Mouse (Mus musculus) heart, embryonic 13.5 days (tissue): ENCODE results near the gene Cfd. TPM values are rescaled to one million over a fixed set of nuclear protein-coding genes. Genes with fewer than 3 reads are reported as not detected.
A peak's percentile ranks its signal among the peaks of the same experiment; 100 is the strongest.

ENCODE experiments used
- ATAC-seq: fragments of 200-750 bp; cut with Nextera tagmentation; 2 replicates; pipeline ENCODE4 v1.8.0; 2017; ENCODE audit warnings: moderate TSS enrichment; ENCODE audit not compliant: insufficient number of reproducible peaks, low FRiP score, low TSS enrichment; ENCODE audit errors: extremely low read depth
- H3K27ac ChIP-seq: fragments of 300-500 bp; sonication (generic); replicated peaks from 2 replicates; pipeline ENCODE4 v1.5.1; 2015; ENCODE audit warnings: moderate library complexity, mild to moderate bottlenecking, inconsistent platforms
- H3K27me3 ChIP-seq: fragments of 300-500 bp; sonication (generic); replicated peaks from 2 replicates; pipeline ENCODE4 v1.6.1; 2015; ENCODE audit warnings: mild to moderate bottlenecking, inconsistent platforms
- H3K36me3 ChIP-seq: fragments of 300-500 bp; sonication (generic); 2 replicates; pipeline ENCODE4 v1.6.1; 2015; ENCODE audit warnings: mild to moderate bottlenecking, inconsistent platforms
- H3K4me1 ChIP-seq: fragments of 300-500 bp; sonication (generic); 2 replicates; pipeline ENCODE4 v1.6.1; 2015; ENCODE audit warnings: inconsistent platforms
- H3K4me2 ChIP-seq: fragments of 300-500 bp; sonication (generic); 2 replicates; pipeline ENCODE4 v1.6.1; 2015; ENCODE audit warnings: inconsistent platforms, mild to moderate bottlenecking, moderate library complexity
- H3K4me3 ChIP-seq: fragments of 300-500 bp; sonication (generic); 2 replicates; pipeline ENCODE4 v1.5.1; 2015; ENCODE audit warnings: moderate library complexity, mild to moderate bottlenecking, inconsistent platforms
- H3K9ac ChIP-seq: fragments of 300-500 bp; sonication (generic); 2 replicates; pipeline ENCODE4 v1.6.1; 2015; ENCODE audit warnings: inconsistent platforms, mild to moderate bottlenecking, moderate library complexity
- H3K9me3 ChIP-seq: fragments of 300-500 bp; sonication (generic); 2 replicates; pipeline ENCODE4 v1.6.1; 2016; ENCODE audit warnings: inconsistent platforms
- WGBS: fragments of 180-500 bp; shearing (Covaris S2); methylation state at CpG from one replicate; pipeline ENCODE4 v1.1.7; 2015; ENCODE audit warnings: mixed read lengths; 5-methylcytosine and 5-hydroxymethylcytosine counted together
- polyA plus RNA-seq: library from polyadenylated mRNA; unstranded; fragments of >200 nt; fragmentation: Nextera tagmentation; extraction: Ambion mirVana; gene quantifications from 2 replicates; pipeline ENCODE4 v1.2.1, GENCODE M21; 2015

The Cfd gene
- polyA plus RNA-seq, 1 experiment from 2014 or later, result not detected

DNA sequence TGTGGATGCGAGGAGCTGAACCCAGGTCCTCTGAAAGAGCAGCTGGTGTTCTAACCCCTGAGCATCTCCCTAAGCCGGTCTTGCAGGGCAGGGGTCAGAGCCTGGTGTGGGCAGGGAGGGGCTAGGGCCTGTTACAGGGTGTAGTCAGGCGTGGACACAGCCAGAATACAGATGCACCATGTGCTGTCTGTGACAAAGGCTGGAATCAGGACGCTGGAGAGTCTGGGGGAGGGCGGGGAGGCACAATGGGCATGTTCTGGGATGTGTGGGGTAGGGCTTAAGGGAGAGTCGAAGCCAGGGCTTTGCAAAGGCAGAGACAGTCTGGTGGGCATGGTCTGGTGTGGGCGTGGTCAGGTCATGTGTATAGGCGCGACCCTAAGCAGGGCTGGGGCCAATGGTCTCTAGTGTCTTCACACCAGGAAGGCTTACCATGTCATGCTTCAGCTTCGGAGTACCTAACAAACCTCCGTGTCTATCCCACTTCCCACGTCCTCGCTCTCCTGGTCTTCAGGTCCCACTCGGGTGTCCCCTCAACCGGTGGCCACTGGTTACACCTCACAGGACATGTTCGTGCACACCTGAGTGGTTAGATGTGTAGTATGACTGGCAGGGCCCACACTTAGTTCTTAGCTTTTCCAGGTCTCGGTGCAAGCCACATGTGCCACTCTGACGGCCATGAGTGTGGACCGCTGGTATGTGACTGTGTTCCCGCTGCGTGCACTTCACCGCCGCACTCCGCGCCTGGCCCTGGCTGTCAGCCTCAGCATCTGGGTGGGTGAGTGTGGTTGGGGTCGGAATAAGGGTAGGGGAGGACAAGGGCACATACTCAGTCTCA is 29.6 kb downstream of the Cfd start:
- Histone ChIP-seq H3K9me3 (no peaks in the 10 kb centered on the region), H3K4me3 (peak overlapping the region; percentile 45), H3K27me3 (peaks cover 70% of the 10 kb centered on the region), H3K9ac (no peak overlapping the region), H3K4me1 (peaks cover 46% of the 10 kb centered on the region), H3K4me2 (peak overlapping the region; percentile 68), H3K36me3 (no peaks in the 10 kb centered on the region), H3K27ac (no peak overlapping the region)
- 21% methylated on average over 26 of the region's 26 CpGs for WGBS
- ATAC-seq, result no peak

DNA sequence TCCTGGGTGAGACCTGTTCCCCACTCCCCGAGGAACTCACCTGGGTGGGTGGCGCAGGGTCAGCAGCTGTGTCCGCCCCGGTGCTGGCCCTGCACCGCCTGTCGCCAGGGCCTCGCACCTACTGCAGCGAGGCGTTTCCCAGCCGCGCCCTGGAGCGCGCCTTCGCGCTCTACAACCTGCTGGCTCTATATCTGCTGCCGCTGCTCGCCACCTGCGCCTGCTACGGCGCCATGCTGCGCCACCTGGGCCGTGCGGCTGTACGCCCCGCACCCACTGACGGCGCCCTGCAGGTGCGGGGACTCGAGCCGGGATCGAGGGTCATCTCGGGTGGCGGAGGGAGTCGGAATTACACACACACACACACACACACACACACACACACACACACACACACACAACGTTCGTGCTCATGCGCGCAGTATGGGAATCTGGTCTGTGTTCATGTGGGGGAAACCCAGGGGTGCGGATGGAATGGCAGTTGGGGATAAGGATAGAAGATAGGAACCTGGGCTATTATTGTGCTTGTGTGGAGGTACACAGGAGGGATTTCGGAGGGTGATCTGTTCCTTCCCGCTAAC is 30.4 kb downstream of the Cfd start, which contains the start of gene R3hdm4:
R3hdm4 (minus strand) TSS at position 251 of the 578 bp plus-strand sequence.
- peaks cover 46% of the 10 kb centered on the region for H3K4me1 ChIP-seq
- H3K9ac ChIP-seq, result peak within 1 kb of the TSS; percentile 68
- no peaks in the 10 kb centered on the region for H3K9me3 ChIP-seq
- ATAC-seq, result no peak
- H3K36me3 ChIP-seq, result no peaks in the 10 kb centered on the region
- H3K4me2 ChIP-seq, result peak within 1 kb of the TSS; percentile 68
- 7% methylated on average over 35 of the region's 41 CpGs for WGBS
- H3K27me3 ChIP-seq, result peaks cover 70% of the 10 kb centered on the region
- H3K4me3 ChIP-seq, result peak within 1 kb of the TSS; percentile 45
- no peak within 1 kb of the TSS for H3K27ac ChIP-seq

DNA sequence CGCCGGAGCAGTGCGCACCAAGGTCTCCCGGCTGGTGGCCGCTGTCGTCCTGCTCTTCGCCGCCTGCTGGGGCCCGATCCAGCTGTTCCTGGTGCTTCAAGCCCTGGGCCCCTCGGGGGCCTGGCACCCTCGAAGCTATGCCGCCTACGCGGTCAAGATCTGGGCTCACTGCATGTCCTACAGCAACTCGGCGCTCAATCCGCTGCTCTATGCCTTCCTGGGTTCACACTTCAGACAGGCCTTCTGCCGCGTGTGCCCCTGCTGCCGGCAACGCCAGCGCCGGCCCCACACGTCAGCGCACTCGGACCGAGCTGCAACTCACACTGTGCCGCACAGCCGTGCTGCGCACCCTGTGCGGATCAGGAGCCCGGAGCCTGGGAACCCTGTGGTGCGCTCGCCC is 30.9 kb downstream of the Cfd start:
- ATAC-seq, result no peak
- Histone ChIP-seq H3K9me3 (no peaks in the 10 kb centered on the region), H3K36me3 (no peaks in the 10 kb centered on the region), H3K4me2 (peak overlapping the region; percentile 68), H3K9ac (peak overlapping the region; percentile 68), H3K4me1 (peaks cover 47% of the 10 kb centered on the region), H3K27ac (no peak overlapping the region), H3K27me3 (peaks cover 70% of the 10 kb centered on the region), H3K4me3 (peak overlapping the region; percentile 45)
- 1% methylated on average over 34 of the region's 34 CpGs for WGBS

DNA sequence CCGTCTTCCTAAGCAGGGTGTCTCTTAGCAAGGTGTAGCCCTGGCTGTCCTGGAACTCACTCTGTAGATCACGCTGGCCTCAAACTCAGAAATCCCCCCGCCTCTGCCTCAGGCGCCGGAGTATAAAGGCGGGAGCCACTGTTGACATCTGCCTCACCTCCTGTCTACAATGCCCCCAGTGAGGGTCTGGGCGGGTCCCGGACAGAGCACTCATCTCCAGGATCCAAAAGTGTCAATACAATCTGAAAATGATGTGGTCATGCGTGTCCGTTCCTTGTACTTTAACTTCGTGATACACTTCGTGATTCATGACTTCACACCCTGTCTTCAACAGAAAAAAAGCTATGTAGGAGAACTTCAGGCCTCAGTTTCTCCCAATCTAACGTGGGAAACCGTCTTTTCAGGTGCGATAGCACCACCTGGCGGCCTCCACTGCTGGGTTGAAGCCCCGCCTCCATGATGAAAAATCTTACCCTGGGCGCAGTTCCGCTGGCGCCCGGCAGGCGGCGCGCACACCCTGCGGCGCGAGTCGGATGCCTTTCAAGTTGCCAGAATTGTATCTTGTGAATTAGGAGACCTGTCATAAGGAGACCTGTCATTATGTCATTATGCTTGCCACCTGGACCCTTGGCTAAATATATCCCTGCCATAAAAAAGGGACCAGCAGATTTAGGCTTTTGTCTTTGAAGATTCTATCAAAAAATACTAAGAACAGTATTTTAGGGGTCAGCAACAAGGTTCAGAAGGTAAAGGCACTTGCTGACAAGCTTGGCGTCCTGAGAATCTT is 34.5 kb downstream of the Cfd start:
- Histone ChIP-seq H3K4me3 (peak overlapping the region; percentile 97), H3K36me3 (no peaks in the 10 kb centered on the region), H3K9me3 (no peaks in the 10 kb centered on the region), H3K27ac (peak overlapping the region; percentile 97), H3K4me1 (peaks cover 46% of the 10 kb centered on the region), H3K4me2 (peak overlapping the region; percentile 92), H3K27me3 (peaks cover 41% of the 10 kb centered on the region), H3K9ac (peak overlapping the region; percentile 97)
- no peak for ATAC-seq
- 11% methylated on average over 29 of the region's 29 CpGs for WGBS

DNA sequence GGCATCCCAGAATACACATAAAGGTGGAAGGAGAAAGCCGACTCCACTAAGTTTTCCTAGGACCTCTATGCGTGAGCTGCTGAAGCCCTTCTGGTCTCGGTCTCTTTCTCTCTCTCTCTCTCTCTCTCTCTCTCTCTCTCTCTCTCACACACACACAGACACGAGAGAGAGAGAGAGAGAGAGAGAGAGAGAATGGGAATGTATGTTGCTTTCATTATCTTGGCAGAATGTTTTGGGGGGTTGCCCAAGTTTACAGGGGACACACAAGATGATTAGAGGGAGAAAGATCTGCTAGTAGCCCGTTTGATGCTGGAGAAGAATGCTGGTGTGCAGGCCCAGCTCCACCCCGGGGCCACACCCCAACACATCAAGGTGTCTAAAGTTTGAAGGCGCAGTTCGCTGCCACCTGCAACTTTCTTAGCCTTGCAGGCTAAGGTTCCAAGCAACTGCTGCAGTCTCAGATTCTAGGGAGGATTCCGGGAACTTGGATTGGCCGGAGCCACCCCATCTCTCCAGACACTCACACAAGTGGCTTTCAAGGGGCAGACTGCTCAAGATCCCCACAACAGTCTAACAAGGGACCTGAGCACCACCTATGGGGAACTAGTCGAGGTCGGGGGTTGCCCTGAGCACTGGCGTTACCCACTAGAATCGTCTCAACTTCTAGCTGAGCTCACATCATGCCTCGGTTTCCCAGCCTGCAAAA is 35.3 kb downstream of the Cfd start:
- peak overlapping the region; percentile 92 for H3K4me2 ChIP-seq
- peak overlapping the region; percentile 97 for H3K27ac ChIP-seq
- H3K27me3 ChIP-seq, result peaks cover 33% of the 10 kb centered on the region
- ATAC-seq, result no peak
- H3K4me1 ChIP-seq, result peaks cover 46% of the 10 kb centered on the region
- H3K36me3 ChIP-seq, result peaks cover 6% of the 10 kb centered on the region
- H3K4me3 ChIP-seq, result peak overlapping the region; percentile 97
- no peaks in the 10 kb centered on the region for H3K9me3 ChIP-seq
- 8% methylated on average over 14 of the region's 15 CpGs for WGBS
- peak overlapping the region; percentile 97 for H3K9ac ChIP-seq

DNA sequence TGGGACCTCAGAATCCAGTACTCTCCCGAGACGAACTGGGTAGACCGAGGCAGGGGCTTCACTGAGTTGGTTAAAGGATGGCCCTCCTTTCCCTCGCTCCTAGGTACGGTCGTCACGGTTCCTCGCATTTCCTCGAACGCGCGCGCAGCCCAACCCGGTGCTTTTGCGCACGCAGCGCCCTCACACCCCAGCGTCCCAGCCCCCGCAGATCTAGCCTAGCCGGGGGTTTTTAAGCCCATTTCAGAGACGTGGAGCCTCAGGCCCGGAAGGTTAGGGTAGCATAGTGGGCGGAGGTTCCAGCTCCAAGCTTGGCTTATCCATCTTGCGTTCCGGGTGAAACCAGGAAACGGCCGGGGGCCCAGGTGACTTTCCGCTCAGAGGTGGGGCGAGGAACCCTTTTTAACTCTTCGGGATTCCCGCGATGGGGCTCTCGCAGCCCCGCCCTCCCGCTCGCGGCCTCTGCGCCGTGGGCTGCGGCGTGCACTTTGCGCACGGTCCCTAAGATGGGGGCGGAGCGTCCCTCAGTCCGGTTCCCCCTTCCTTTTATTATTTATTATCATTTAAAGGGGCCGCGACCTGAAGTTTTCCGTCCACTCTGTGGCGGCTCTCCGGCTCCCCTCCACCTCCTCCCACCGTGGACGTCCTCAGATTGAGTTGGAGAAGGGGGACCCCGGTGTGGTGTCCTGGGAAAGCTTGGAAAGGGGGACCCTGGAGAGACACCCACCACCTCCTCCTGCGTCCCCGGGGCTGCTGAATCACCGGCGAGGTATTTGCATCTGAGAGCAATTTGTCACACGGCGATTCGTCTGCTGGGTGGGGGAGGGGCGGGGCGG is 36.1 kb downstream of the Cfd start, which contains the start of gene Arid3a:
Arid3a (plus strand) TSS at position 553 of the 833 bp plus-strand sequence.
- peak within 1 kb of the TSS; percentile 97 for H3K9ac ChIP-seq
- peak within 1 kb of the TSS; percentile 97 for H3K27ac ChIP-seq
- H3K4me1 ChIP-seq, result peaks cover 46% of the 10 kb centered on the region
- ATAC-seq, result peak; percentile 51; the same call in 1 of the 2 replicates
- peaks cover 25% of the 10 kb centered on the region for H3K27me3 ChIP-seq
- WGBS, result under 1% methylated on average over 63 of the region's 63 CpGs
- peaks cover 13% of the 10 kb centered on the region for H3K36me3 ChIP-seq
- peak within 1 kb of the TSS; percentile 97 for H3K4me3 ChIP-seq
- H3K4me2 ChIP-seq, result peak within 1 kb of the TSS; percentile 92
- H3K9me3 ChIP-seq, result no peaks in the 10 kb centered on the region

DNA sequence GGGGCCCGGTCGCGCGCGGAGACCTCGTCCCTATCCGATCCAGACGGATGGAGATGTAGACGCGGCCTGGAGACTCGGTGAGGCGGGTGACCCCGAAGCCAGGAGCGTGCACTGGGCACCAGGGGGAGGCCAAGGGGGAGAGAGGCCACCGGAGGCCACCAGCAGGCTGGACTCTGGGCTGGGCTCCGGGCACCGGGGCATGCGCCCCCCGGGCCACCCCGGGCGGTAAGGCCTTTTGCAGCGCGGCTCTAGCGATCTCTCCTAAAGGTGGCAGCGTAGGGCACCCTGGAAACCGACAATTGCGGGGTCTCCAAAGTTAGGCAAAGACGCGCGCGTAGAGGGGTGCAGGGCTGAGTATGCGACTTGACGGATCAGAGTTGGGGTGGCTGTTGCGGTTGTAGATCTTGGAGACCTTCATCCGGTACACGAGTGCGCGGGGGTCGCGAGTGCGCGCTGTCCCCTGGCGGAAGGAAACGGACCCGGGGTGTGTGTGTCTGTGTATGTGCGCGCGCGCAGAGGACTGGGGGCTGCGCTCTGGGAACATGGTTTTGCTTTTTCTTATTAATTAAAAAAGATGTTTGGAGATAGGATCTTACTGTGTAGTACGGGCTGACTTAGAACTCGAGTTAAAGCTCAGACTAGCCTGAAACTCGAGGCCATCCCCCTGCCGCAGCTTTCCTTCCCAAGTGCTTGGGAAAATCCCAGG is 36.8 kb downstream of the Cfd start:
- peak overlapping the region; percentile 97 for H3K4me3 ChIP-seq
- H3K27ac ChIP-seq, result peak overlapping the region; percentile 97
- peaks cover 52% of the 10 kb centered on the region for H3K4me1 ChIP-seq
- peak; percentile 51; the same call in 1 of the 2 replicates for ATAC-seq
- WGBS, result under 1% methylated on average over 54 of the region's 54 CpGs
- H3K9me3 ChIP-seq, result no peaks in the 10 kb centered on the region
- peaks cover 21% of the 10 kb centered on the region for H3K36me3 ChIP-seq
- H3K9ac ChIP-seq, result peak overlapping the region; percentile 97
- peaks cover 18% of the 10 kb centered on the region for H3K27me3 ChIP-seq
- H3K4me2 ChIP-seq, result peak overlapping the region; percentile 92

DNA sequence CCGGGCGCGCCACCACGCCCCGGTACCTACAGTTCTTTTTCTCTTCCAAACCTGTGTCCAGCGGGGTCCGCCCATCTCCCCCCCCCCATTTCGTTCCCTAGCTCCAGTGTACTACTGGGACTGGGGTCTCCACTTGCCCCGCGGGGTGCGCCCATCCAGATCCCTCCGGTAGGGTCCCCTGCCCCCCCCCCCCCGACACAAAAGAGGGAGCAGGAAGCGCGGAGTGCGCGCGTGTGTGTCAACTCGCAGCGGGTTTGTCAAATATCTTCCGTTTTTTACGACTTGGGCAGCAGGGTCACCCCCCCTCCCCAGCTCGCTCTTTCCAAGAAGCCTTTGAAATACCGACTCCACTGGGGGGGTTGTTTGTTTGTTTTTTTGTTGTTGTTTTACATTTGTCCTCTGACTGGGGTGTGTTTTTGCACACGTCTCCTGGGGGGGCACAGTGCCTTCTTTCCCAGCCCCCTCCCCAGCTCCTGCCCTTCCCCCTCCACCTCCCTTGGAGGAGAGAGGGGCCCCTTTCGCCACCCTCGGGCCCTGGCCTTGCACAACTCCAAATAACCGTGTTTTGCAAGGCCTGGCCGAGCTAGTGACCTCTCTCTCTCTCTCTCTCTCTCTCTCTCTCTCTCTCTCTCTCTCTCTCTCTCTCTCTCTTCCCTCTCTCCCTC is 37.5 kb downstream of the Cfd start:
- Histone ChIP-seq H3K27me3 (peaks cover 11% of the 10 kb centered on the region), H3K9ac (peak overlapping the region; percentile 97), H3K27ac (peak overlapping the region; percentile 97), H3K4me3 (peak overlapping the region; percentile 97), H3K36me3 (peaks cover 28% of the 10 kb centered on the region), H3K9me3 (no peaks in the 10 kb centered on the region), H3K4me2 (peak overlapping the region; percentile 92), H3K4me1 (peaks cover 59% of the 10 kb centered on the region)
- WGBS, result under 1% methylated on average over 28 of the region's 29 CpGs
- no peak for ATAC-seq

DNA sequence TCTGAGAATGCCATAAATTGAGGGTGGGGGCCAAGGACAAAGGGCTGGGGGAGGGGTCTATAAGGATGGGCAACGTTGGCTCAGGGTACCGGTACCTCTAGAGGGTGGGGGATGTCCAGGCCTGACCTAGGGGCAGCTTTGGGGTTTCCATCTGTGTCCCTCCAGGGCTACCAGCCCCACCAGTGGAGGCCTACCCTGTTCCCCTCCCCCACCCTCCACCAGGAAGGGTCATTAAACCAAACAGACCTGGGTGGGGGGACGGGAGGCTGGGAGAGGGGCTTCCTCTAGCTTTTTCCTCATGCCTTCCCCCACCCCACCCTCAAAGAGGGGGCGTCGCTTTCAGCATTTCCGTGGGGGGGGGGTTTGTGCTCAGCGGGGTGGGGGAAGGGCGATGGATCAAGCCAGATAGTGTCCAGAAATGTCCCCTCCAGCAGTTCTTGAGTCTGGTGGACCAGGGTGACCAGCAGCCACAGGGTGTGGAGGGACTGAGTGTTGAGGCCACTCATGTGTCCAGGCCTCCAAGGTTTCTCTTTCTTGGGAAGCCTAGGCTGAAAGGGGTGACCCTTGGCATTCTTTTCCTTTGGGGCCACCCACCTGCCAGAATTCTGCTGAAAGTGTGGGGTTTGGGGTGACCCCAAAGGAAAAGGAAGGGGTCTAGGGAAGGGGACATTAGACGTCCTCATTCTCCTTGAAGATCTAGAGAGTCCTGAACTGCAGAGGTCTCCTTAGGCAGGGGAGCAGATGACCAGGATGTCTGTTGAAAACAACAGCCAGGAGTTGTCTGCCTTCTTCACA is 38.5 kb downstream of the Cfd start:
- H3K27ac ChIP-seq, result peak overlapping the region; percentile 97
- H3K36me3 ChIP-seq, result peaks cover 35% of the 10 kb centered on the region
- H3K27me3 ChIP-seq, result peaks cover 2% of the 10 kb centered on the region
- H3K4me3 ChIP-seq, result peak overlapping the region; percentile 97
- H3K4me1 ChIP-seq, result peaks cover 68% of the 10 kb centered on the region
- H3K9ac ChIP-seq, result peak overlapping the region; percentile 97
- H3K9me3 ChIP-seq, result no peaks in the 10 kb centered on the region
- WGBS, result 13% methylated on average over 9 of the region's 9 CpGs
- no peak for ATAC-seq
- H3K4me2 ChIP-seq, result peak overlapping the region; percentile 92
